Mouse (Mus musculus) spleen, embryonic (tissue): ENCODE data around the gene Cpb1.

ENCODE experiments used
- CTCF ChIA-PET: fragments of 350-600 bp; sonication (Branson Sonifier 250); formaldehyde crosslinking; loops from one replicate; lab custom pipeline; 2022; lab: Charles Lee

The Cpb1 gene

DNA sequence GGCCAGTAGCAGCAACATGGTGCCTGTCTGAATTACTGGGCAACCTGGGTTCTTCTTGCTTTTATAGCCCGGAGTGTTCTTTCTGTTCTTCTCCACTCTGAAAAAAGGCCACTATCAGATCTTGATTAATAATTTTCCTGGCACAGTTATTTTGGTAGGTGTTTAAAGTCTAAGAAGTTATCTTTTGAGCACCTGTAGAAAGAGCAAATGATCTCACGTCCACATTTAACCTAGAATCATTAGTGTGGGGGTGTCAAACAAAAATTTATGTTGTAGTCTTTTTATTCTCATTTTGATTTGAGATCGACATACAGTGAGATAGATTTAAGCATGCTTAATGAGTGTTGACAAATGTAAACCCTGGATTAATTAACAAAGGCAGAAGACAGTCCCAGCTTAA is at the start of gene Cpb1:
Gene Cpb1, minus strand, starts transcription at position 101 of the 400 bp plus-strand sequence.
- CTCF ChIA-PET: no interaction called here

DNA sequence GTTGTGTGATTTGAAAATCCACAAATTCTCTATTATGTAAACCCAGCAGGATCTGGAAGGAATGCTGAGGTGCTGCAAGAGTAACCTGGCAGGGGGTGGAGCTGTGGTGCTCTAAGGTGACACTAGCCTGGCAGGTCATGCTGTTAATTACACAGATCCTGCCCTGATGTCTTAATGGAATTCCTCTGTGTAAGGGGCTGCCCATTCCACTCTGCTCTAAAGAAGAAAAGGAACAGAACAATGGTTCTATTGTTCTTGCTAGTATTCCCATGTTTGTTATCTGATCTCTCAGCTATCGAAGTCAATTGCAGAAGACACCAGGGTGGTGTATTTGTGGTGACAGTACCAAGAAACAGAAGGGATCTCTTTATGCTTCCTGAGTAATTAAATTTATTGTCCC is 41.7 kb upstream of the Cpb1 start:
- CTCF ChIA-PET: no interaction called here

DNA sequence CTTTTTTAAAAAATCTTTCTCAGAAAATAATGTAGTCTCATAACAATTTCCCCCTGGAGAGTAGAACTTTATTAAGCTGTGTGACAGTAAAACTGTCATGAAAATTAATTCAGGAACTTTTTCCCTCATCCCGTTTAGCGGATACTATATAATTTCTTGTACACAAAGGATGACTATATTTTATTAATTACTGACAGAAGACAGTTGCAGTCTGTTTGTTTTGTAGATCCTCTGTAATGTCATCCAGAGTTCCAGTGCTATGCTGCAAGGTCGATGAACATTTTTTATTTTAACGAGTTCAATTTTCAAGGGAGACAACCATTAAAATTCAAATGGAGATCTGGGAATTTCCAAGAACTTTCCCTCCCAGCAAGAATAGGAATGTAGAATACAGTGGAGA is 33.6 kb upstream of the Cpb1 start:
- CTCF ChIA-PET: interaction anchor here (0.7 kb wide), 1 partner anchor 557 kb away, joined by 4 read pairs; no protein-coding TSS in a partner anchor

DNA sequence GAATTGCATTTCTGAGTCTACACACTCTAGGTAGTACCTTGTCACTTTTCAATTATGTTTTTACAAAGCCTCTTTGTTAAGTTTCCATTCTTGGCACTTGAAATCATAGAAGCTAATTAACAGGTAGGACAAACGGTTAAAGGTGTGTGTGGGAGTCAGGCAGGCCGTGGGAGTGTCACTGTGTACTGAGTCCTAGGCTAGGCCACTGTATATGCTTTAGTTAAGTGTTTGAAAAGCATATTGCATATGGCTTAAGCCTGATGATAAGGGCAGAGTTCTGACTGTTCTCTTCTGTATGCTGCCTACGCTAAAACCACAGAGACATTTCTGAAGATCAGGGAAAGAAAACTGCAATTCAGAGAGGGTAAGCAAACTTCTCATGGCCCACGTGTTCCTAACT is 31.7 kb upstream of the Cpb1 start:
- CTCF ChIA-PET: no interaction called here

DNA sequence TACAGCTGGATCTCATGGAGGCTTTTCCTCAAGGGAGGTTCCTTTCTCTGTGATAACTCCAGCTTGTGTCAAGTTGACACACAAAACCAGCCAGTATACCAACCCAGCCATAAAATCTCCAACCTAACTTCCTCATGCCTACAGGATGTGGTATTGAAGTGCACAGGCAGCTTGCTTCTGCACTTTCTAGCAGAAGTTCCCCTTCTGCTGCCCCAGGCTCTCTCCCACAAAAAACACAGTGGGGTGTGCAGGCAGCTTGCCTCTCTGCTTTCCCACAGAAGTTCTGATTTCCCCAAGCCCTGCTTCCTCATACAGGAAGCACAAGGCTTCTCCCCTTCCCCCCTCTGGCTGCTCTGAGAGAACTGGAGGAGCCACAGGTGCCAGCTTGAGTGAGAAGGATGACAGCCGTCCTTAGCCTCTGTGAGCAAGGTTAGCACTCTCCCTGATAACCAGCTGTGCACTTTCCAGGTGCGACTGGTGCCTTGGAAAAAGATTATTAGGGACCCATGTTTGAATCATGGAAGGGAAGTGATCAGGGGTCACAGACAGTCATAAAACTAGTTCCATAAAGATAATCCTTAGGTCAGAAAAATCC is 29.3 kb upstream of the Cpb1 start:
- CTCF ChIA-PET: no interaction called here

DNA sequence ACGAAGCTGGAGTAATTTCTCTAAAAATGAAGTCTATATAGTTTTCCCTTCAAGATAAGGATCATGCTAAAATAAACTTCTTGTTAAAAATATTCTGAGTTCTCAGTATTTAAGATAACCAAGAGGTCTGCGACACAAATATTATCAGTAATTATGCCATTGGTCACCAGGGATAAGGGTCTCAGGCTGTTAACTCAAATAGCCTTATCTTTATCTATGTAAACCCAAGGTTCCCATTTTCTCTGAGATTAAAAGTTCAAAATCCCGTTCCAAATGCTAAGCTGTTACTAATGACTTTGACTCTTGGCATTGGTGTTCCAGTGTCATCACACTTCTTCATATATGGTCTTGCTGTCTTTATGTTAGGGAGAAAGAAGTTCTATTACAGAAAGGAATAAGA is 20.0 kb upstream of the Cpb1 start:
- CTCF ChIA-PET: no interaction called here

DNA sequence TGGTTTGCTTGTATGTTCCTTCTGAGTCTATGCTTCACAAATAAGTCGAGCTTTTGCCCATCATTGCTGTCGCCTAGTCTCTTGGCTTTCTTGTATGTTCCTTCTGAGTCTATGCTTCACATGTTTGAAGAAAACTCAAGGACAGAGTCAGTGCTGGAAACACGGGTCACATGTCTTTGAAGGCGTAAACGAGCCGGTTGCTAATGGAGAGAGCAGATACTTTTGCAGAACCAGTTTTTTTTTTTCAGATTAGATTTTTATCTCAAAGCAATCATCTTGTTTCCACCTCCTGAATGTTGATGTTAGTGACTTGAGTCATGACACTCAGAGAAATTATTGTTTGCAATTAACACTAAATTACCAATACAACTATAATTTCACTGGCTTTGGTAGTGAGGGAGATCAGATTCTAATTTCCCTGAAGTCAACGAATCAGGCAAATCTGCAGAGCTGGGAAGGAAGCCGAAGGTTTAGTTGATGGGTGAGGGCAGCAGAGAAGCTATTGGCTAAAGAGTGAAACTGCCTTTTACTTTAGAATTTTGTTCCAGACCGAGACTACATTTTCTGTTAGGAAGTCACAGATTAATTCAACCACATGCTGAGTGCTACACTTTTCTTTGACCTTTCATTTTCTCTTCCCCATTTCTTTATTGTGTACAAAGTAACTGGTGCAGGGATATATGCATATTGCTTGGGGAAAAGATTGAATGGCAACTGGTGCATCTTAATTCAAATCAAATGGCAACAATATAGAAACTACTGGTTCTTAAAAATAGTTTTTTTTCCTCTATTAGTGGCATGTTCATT is 19.2 kb upstream of the Cpb1 start:
- CTCF ChIA-PET: no interaction called here

DNA sequence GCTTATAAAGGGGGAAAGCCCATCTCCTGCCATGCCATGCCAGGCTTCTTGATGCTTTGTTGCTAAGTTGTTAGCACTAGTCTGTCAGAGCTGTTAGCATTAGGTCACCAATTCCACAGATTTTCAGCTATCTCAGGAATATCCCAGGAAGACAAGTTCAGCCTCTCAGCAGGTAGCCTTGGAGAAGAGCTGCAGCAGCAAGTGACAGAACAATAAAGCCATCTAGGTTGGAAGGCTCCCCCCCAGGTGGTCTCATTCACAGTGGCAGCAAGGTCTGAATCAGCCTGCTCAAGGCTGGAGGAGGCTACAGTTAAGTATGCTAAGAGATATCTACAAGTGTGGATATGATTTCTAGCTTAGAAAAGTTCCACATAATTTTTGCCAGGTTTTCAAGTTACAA is 15.8 kb upstream of the Cpb1 start:
- CTCF ChIA-PET: no interaction called here

DNA sequence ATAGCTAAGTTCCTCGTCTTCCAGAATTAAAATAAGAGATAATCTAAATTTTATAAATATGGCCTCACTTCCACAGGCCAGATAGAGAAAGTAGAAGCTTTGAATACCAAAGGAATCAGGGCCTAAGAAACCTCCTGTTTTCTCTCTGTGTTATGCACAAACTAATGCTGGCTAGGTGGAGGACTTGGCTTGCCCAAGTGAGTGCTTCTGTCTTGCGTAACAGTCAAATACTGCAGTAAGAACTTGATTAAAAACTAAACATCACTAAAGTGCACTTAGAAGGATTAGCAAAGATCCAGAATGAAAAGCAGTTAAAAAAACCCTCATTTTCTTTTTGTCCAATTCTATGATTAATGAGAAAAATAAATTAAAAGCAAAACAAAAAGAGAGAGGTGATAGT is 13.2 kb upstream of the Cpb1 start:
- CTCF ChIA-PET: no interaction called here

DNA sequence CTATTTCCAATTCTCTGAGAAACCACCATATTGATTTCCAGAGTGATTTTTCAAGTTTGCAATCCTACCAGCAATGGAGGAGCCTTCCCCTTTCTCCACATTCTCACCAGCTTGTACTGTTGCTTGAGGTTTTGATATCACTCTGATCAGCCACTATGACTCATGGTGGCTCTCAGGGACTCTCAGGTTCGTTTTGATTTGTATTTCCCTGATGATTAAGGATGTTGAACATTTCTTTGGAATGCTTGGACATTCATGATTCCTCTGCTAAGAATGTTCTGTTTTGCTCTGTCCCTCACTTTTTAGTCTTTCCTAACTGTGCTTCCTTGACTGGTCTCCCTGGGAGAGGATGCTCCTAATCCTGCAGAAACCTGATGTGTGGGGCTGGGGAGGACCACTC is 6.3 kb upstream of the Cpb1 start:
- CTCF ChIA-PET: no interaction called here

DNA sequence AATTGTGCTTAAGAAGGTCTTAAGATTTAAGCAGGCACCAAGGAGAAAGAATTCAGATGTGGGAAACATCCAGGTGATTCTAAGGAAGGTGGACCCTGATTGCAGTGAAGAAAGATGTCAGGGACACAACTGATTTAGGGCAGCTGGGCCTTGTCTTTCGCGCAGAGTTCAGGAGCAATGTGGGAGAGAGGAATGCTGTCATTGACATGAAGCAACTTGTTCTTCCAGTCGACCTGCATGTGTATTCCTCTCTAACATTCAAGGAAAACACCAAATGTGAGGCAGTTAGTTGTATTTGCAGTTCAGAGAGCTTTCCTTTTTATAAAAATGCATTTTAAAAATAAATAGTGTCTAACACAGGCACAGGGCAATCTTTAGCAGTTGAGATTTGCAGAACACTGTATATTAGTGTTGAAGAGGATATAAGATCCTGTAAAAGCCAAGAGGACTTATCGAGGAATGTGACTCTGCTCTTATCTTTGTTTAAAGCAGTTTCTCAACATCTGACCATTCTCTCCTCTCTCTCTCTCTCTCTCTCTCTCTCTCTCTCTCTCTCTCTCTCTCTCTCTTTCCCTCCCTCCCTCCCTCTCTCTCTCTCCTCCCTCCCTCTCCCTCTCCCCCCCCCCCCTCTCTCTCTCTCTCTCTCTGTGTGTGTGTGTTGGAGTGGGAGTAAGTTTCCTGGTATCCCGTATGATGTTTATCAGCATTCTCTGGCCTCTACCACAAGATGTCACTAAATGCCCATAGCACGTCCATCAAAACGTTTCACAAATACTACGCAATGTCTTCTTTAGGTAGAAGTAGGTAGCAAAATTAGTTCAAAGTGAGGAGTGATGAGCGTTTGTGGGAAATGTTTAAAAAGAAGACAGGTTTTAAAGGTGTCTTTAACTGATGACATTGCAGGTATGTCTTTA is 20.7 kb downstream of the Cpb1 start:
- CTCF ChIA-PET: no interaction called here

DNA sequence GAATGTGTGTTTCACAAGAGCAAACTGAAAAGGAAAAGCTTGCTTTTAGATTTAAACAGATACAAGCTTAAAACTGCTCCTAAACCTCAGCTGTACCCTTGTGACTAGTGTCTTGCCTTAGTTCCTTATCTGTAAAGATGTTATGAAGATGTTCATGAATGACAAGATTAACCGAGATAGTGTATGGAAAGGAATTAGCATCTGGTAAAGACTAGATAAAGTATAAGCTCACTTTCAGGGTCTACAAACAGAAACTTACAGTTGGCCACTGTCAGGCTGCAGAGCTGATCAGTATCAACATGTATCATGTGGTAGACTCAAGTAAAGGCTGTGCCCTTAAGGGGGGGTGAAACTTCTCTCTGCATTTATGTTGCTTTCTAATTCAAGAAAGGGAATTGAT is 31.6 kb downstream of the Cpb1 start:
- CTCF ChIA-PET: no interaction called here

DNA sequence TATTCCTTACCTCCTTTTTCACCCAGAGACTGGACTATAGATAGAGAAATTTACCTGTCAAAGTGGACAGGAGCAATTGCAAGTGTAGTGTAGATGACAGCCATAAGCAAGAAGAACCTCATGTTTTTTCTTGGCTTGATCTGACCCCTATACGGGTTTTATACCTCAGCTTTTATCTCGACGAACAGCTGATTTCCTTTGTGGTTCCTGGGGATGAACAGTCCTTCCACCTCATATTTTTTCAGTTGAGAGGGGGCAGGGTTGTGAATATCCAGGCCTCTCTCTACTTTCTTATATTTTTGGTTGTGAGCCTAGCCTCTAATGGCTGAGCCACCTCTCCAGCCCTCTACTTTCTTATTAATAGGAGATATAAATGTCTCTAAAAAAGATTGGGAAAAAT is 33.5 kb downstream of the Cpb1 start, which contains the start of gene Cpa3:
Gene Cpa3, minus strand, starts transcription at position 132 of the 400 bp plus-strand sequence.
- CTCF ChIA-PET: no interaction called here

DNA sequence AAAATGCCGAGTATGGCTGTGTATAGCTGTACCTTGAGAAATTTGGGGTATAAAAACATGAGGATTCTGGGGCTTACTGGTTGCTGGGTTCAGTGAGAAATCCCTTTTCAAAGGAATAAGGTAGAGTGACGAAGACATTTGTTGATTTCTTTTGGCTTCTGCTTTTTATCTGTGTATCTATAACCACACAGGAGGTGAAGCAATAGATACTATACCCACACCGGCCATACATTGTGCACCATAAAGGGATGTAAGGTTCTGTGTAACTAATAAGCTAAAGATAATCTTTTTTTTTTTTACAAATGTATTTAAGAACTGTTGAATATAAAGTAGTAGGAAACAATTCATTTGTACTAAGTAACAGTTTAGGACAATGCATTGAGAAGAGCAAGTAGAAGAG is 35.8 kb downstream of the Cpb1 start:
- CTCF ChIA-PET: no interaction called here

DNA sequence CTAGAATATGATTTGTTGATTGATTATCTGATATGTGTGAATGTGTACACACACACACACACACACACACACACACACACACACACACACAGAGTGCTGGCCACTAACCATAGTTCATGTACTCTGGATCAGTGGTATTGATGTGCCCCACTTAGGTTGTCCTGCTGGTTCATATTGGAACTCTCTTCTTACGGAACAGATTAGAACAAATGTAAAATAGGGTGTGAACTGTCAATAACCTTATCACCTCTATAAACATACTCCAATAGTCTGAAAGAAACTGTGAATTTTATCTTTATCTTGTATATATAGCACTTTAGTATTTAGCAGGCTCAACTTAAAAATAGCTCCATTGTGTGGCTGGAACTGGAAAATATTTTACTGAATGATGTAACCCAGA is 38.6 kb downstream of the Cpb1 start:
- CTCF ChIA-PET: no interaction called here

DNA sequence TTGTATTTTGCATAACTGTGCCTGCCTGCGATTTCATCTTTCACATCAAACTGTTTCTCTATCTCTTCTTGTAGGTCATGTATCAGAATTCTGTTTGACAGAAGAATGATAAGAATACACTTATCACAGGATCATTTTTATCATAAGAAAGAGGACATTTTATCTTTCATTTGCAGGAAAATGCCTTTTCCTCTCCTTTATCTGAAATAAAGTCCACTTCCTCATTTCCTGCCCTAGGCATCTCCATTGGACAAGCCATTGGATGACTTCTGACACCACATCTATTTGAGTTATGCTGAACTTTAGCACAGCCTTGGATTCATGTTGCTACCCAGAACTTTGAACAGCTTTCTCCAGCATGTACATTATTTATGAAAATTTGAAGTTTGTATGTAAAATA is 46.5 kb downstream of the Cpb1 start:
- CTCF ChIA-PET: interaction anchor here (0.8 kb wide), 1 partner anchor 1536 kb away, joined by 3 read pairs; no protein-coding TSS in a partner anchor

DNA sequence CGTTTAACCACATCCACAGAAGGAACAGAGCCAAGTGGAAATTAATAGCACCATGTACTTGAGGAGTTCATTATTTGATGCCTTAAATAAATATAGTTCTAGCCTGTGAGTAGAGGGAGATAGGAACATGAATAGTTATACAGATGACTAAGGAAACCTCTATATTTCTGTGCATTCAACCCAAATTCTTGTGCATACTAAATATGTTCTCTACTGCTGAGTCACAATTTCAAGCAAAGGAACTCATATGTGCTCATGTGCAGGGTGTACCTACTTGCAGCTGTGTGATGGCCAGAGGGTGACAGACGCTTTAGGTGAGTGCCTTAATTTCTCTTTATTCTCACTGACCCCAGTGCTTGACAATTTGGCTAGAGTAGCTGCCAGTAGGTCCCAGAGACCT is 50.1 kb downstream of the Cpb1 start:
- CTCF ChIA-PET: no interaction called here

DNA sequence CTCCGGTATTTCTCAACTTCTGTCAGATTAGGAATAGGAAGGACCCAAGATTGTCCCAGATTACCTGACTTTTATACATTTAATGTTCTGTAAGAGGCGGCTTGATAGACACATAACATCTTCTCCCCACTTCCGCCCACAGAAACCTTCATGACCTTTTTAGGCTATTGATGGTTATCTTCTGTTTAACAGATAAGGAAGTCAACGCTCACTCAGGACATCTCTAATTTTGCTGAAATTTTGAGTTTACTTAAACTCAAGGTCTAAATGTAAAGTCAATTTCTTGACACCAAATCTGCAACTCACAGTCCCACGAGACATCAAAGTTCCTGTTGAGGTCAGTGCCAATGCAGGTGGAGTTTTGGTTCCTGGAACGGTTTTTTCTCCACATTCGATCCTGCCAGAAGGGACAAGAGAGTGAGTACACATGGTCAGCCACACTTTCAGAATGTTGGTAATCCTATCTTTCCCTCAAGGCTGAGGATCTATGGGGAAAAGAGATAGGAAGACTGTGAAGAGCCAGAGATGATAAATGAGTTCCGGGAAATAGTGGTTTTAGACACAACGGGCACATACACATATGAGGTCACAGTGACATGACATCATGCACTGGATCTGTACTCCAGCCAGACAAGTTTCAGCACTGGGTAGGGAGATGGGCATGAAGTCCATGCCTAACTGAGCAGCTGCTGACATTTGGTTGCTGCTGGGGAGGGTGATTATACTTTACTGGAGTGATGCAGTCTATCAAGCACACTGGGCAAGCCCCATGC is 52.4 kb downstream of the Cpb1 start:
- CTCF ChIA-PET: no interaction called here

DNA sequence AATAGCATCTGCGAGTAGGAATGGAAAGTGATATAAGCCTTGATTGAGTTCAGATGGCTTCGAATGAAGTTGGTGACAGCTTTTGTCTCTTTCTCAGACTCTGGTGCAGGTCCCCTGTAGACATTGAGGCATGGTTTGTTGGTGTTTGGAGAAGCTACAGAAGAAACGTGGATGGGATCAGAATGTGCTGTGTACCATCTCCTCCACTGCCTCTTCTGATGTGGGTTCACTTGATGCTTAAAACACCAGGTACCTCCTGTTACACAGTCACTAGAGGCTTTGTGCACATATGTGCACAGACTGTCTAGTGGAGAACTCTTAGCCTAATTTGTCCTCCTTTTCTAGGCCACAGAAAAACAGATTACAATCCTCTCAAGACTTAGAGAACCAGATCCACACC is 53.4 kb downstream of the Cpb1 start:
- CTCF ChIA-PET: no interaction called here

DNA sequence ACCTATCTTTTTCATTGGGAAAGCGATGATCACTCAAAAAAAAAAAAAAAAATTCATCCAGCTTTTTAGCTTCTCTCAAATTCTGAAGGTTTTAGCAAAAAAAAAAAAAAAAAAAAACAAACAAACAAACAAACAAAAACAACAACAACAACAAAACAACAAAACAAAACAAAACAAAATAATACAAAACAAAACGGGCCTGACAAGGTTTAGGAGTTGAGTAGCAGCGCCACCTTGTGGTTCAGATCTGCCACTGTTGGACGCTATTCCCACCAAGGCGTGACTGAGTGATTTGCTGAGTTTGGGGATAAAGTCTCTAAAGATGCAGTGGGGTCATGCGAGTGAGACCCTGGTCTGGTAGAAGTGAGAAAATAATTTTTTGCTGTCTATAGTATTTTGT is 76.7 kb downstream of the Cpb1 start:
- CTCF ChIA-PET: interaction anchor here (0.6 kb wide), 2 partner anchors 120 to 1279 kb away, joined by 3 to 4 read pairs; no protein-coding TSS in a partner anchor
